Mouse (Mus musculus) liver, adult 2 months (tissue): ENCODE measurements around the gene Cdhr2. TPM values are rescaled to one million over a fixed set of nuclear protein-coding genes. Genes with fewer than 3 reads are reported as not detected.

Experiments
- DNase-seq: peaks from one replicate; pipeline ENCODE4 v3.0.0-alpha.2; 2011; ENCODE audit warnings: low read depth, low spot score; ENCODE audit errors: extremely low read depth
- H3K27ac ChIP-seq: fragments of 200-500 bp; replicated peaks from 2 replicates; pipeline ENCODE4 v1.5.1; 2012; ENCODE audit warnings: low read depth, mild to moderate bottlenecking, control low read depth, inconsistent platforms, low read length; ENCODE audit not compliant: insufficient read depth
- H3K27me3 ChIP-seq: fragments of 200-500 bp; 2 replicates; pipeline ENCODE4 v1.6.1; 2012; ENCODE audit warnings: mild to moderate bottlenecking, moderate library complexity, low read length, inconsistent platforms; ENCODE audit not compliant: control insufficient read depth, insufficient read depth
- H3K36me3 ChIP-seq: fragments of 200-500 bp; 2 replicates; pipeline ENCODE4 v1.6.1; 2012; ENCODE audit warnings: low read length, inconsistent platforms; ENCODE audit not compliant: control insufficient read depth, insufficient read depth
- H3K4me1 ChIP-seq: fragments of 200-500 bp; 2 replicates; pipeline ENCODE4 v1.6.1; 2011; ENCODE audit warnings: low read length; ENCODE audit not compliant: control insufficient read depth, insufficient read depth
- H3K4me3 ChIP-seq: fragments of 200-500 bp; 2 replicates; pipeline ENCODE4 v1.5.1; 2011; ENCODE audit warnings: low read depth, mild to moderate bottlenecking, control low read depth, low read length, moderate library complexity; ENCODE audit not compliant: insufficient read depth
- H3K79me2 ChIP-seq: fragments of 200-500 bp; 2 replicates; pipeline ENCODE4 v1.6.1; 2012; ENCODE audit warnings: inconsistent platforms, mild to moderate bottlenecking, low read length, moderate library complexity; ENCODE audit not compliant: control insufficient read depth, insufficient read depth
- H3K9ac ChIP-seq: fragments of 200-500 bp; 2 replicates; pipeline ENCODE4 v1.6.1; 2012; ENCODE audit warnings: low read depth, mild to moderate bottlenecking, control low read depth, inconsistent platforms, low read length
- CTCF ChIP-seq: fragments of 200-500 bp; IDR thresholded peaks from 2 replicates; pipeline ENCODE4 v1.5.1; 2011; ENCODE audit warnings: low read depth, low read length, control low read depth
- POLR2A ChIP-seq: fragments of 200-500 bp; IDR thresholded peaks from 2 replicates; pipeline ENCODE4 v1.6.1; 2011; ENCODE audit warnings: low read length, control low read depth; ENCODE audit not compliant: insufficient read depth; ENCODE audit errors: extremely low read depth
- WGBS: fragments of 180-500 bp; shearing (Covaris S2); methylation state at CpG from one replicate; pipeline ENCODE4 v1.1.7; 2018; 5-methylcytosine and 5-hydroxymethylcytosine counted together
- polyA plus RNA-seq: library from polyadenylated mRNA; depleted of rRNA; stranded (reverse); fragments of >200 nt; gene quantifications from 2 replicates; pipeline ENCODE4 v1.2.3, GENCODE M21; 2012
- total RNA-seq: library from RNA; depleted of rRNA; stranded (reverse); fragments of >200 nt; gene quantifications from 2 replicates; pipeline ENCODE4 v1.2.3, GENCODE M21; 2014

Cdhr2 gene
- total and polyA plus RNA-seq, 2 experiments = under 0.01 to 0.18 TPM

DNA sequence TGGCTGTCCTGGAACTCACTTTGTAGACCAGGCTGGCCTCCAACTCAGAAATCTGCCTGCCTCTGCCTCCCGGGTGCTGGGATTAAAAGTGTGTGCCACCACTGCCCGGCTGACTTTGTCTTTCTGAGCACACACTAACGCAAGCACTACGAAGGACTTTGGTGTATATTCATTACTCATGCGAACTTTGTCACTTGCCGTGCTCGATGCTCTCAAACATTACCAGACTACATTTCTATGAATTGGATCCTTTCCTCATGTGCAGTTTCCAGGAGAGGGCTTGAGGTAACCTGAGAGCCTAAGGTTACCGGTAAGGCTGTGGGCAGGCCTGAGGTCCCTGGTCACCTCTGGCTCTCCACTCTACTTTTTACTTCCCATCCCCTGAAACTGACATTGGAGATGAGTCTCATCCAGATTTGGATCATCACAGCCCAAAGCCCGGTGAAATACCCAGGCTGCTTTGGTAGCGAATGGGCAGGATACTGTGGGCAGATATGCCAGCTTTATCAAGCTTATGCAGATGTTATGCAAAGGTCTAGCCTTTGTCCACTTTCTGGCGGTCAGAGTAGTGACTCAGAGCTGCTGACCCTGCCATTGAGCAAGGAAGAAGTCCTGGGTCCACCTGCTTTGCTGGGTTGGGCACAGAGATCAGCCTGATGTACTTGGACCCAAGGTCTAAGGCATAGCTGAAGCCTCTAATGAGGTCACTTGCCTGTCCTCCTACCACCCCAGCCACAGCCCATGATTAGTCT lies 5.6 kb upstream of the Cdhr2 start:
- WGBS = 39% methylated on average over 11 of the region's 11 CpGs
- H3K27me3 ChIP-seq = no peaks in the 10 kb centered on the region
- peaks cover 17% of the 10 kb centered on the region for H3K4me1 ChIP-seq
- no peak overlapping the region for H3K4me3 ChIP-seq
- no peaks in the 10 kb centered on the region for H3K36me3 ChIP-seq
- peak overlapping the region; percentile 43 for H3K27ac ChIP-seq
- H3K9ac ChIP-seq = no peak overlapping the region
- H3K79me2 ChIP-seq = peaks cover 19% of the 10 kb centered on the region
- TF ChIP-seq CTCF = no peak
- no peak for TF ChIP-seq POLR2A
- DNase-seq = peak; percentile 73

DNA sequence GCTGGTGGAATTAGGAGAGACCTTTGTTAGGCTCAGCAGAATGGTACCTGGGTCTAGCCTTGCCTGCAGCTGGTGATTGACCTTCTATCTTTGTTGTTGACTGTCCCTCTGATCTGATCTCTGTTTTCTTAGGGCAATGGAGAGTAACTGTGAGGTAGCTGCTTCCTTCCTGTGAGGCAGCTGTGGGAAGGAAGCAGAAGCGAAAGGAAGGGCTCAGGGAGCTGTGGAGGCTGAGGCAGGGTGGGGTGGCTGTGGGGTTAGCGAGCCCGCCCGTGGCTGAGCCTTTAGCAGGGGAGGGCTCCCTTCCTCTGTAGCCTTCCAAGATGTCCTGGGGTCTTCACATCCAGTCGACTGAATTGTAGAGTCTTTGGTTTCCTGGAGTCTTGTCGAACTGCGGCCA lies 1.2 kb downstream of the Cdhr2 start:
- H3K79me2 ChIP-seq = no peaks in the 10 kb centered on the region
- TF ChIP-seq CTCF (no peak), POLR2A (no peak)
- DNase-seq = no peak
- H3K4me1 ChIP-seq = peaks cover 5% of the 10 kb centered on the region
- no peak overlapping the region for H3K4me3 ChIP-seq
- H3K27ac ChIP-seq = no peak overlapping the region
- WGBS = 73% methylated on average over 7 of the region's 7 CpGs
- no peaks in the 10 kb centered on the region for H3K36me3 ChIP-seq
- H3K27me3 ChIP-seq = no peaks in the 10 kb centered on the region
- no peak overlapping the region for H3K9ac ChIP-seq

DNA sequence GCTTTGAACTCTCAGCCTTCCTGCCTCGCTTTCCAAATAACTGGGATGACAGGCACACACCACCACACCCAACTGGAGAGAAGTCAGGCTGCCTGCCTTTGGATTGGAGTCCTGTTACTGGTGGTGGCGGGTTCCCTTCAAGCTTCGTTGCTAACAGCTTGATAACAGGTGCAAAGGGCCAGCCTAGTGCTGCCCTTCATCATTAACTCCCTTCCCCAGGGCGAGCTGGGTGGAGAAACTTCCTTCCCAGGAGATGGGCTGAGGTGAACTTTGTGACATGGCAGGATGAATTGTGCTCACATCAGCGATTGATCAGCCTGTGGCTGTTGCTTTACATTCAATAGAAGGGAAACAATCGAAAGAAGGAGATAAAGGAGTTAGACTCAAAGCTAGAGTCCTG lies 3.6 kb downstream of the Cdhr2 start:
- Histone ChIP-seq H3K4me3 (no peak overlapping the region), H3K27me3 (no peaks in the 10 kb centered on the region), H3K79me2 (no peaks in the 10 kb centered on the region), H3K36me3 (no peaks in the 10 kb centered on the region), H3K4me1 (peaks cover 5% of the 10 kb centered on the region), H3K27ac (no peak overlapping the region), H3K9ac (no peak overlapping the region)
- TF ChIP-seq POLR2A (no peak), CTCF (no peak)
- 62% methylated on average over 6 of the region's 6 CpGs for WGBS
- no peak for DNase-seq

DNA sequence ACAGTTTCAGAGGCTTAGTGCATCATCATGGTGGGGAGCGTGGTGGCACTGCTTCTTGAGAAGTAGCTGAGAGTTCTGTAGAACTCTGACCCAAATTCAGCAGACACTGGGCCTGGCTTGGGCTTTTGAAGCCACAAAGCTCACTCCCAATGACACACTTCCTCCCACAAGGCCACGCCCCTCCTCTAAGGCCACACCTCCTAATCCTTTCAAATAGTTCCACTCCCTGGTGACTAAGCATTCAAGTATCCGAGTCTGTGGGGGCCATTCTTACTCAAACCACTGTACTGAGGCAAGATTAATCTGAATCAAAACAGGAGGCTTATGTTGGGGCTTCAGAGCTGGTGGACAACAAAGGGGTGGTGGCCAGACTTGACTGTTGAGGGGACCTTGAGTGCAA lies 9.6 kb downstream of the Cdhr2 start:
- Histone ChIP-seq H3K27me3 (no peaks in the 10 kb centered on the region), H3K4me1 (no peaks in the 10 kb centered on the region), H3K9ac (no peak overlapping the region), H3K4me3 (no peak overlapping the region), H3K36me3 (no peaks in the 10 kb centered on the region), H3K79me2 (no peaks in the 10 kb centered on the region), H3K27ac (no peak overlapping the region)
- 85% methylated on average over 3 of the region's 3 CpGs for WGBS
- TF ChIP-seq CTCF = no peak
- TF ChIP-seq POLR2A = no peak
- no peak for DNase-seq

DNA sequence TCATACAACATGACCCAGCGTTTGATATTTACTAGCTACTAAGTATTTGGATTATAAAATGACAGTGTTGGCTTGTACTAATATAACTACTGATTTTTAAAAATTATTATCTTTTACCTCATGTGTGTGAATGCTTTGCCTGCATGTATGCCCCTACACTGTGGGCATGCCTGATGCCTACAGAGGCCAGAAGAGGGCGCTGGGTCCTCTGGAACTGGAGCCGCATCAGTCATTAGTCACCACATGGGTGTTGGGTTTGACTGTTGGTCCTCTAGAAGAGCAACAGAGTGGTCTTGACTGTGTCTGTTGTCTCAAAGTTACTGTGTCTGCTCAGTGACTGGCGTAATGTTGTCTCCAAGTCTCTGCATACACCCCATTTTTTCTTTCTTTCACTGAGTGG lies 13.1 kb downstream of the Cdhr2 start:
- TF ChIP-seq CTCF (no peak), POLR2A (no peak)
- no peaks in the 10 kb centered on the region for H3K4me1 ChIP-seq
- no peaks in the 10 kb centered on the region for H3K79me2 ChIP-seq
- no peaks in the 10 kb centered on the region for H3K27me3 ChIP-seq
- no peak for DNase-seq
- H3K4me3 ChIP-seq = no peak overlapping the region
- 66% methylated on average over 4 of the region's 4 CpGs for WGBS
- H3K27ac ChIP-seq = no peak overlapping the region
- H3K36me3 ChIP-seq = no peaks in the 10 kb centered on the region
- H3K9ac ChIP-seq = no peak overlapping the region

DNA sequence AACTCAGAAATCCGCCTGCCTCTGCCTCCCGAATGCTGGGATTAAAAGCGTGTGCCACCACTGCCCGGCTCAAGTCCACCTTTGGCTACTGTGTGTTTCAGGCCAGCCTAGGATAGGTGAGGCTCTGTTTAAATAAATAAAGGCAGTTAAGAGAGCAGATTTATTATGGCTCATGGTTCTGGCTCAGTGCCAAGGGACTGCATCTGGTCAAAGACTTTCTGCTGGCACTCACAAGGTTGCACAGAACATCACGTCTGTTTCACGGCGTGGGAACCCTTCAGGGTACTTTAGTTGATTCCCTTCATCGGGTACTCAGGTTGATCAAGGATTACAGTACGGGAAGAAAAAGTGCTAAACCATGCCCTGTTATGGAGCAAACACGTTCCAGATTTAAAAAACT lies 13.7 kb downstream of the Cdhr2 start:
- Histone ChIP-seq H3K4me1 (no peaks in the 10 kb centered on the region), H3K4me3 (no peak overlapping the region), H3K9ac (no peak overlapping the region), H3K27me3 (no peaks in the 10 kb centered on the region), H3K27ac (no peak overlapping the region), H3K79me2 (no peaks in the 10 kb centered on the region), H3K36me3 (no peaks in the 10 kb centered on the region)
- WGBS = 83% methylated on average over 10 of the region's 10 CpGs
- TF ChIP-seq POLR2A = no peak
- TF ChIP-seq CTCF = no peak
- DNase-seq = no peak
